Mouse (Mus musculus) stomach, embryonic 16.5 days (tissue): ENCODE measurements around the gene Thada. TPM values are rescaled to one million over a fixed set of nuclear protein-coding genes. Genes with fewer than 3 reads are reported as not detected.

Experiments
- ATAC-seq: fragments of 200-750 bp; cut with Nextera tagmentation; 2 replicates; pipeline ENCODE4 v1.8.0; 2017; ENCODE audit warnings: moderate number of reproducible peaks, moderate TSS enrichment; ENCODE audit not compliant: insufficient read depth, low FRiP score
- H3K27ac ChIP-seq: fragments of 300-500 bp; sonication (generic); 2 replicates; pipeline ENCODE4 v1.5.1; 2014; ENCODE audit warnings: low read length
- H3K27me3 ChIP-seq: fragments of 300-500 bp; sonication (generic); 2 replicates; pipeline ENCODE4 v1.6.1; 2014; ENCODE audit warnings: low read length, control low read depth, mixed read lengths; ENCODE audit not compliant: control insufficient read depth, insufficient read depth
- H3K36me3 ChIP-seq: fragments of 300-500 bp; sonication (generic); 2 replicates; pipeline ENCODE4 v1.6.1; 2014; ENCODE audit warnings: low read length; ENCODE audit not compliant: control insufficient read depth, insufficient read depth
- H3K4me1 ChIP-seq: fragments of 300-500 bp; sonication (generic); 2 replicates; pipeline ENCODE4 v1.6.1; 2014; ENCODE audit warnings: low read length, control low read depth, mixed read lengths; ENCODE audit not compliant: control insufficient read depth, insufficient read depth
- H3K4me2 ChIP-seq: fragments of 300-500 bp; sonication (generic); 2 replicates; pipeline ENCODE4 v1.6.1; 2014; ENCODE audit warnings: low read depth, low read length, mixed read lengths
- H3K4me3 ChIP-seq: fragments of 300-500 bp; sonication (generic); replicated peaks from 2 replicates; pipeline ENCODE4 v1.5.1; 2014; ENCODE audit warnings: mild to moderate bottlenecking, low read length
- H3K9ac ChIP-seq: fragments of 300-500 bp; sonication (generic); 2 replicates; pipeline ENCODE4 v1.6.1; 2014; ENCODE audit warnings: low read length
- H3K9me3 ChIP-seq: fragments of 300-500 bp; sonication (generic); replicated peaks from 2 replicates; pipeline ENCODE4 v1.6.1; 2016; ENCODE audit warnings: low read length, control low read depth; ENCODE audit not compliant: control insufficient read depth
- WGBS: fragments of 180-500 bp; shearing (Covaris S2); extraction: QIAGEN DNeasy Blood & Tissue Kit; methylation state at CpG from one replicate; pipeline ENCODE4 v1.1.7; 2014; 5-methylcytosine and 5-hydroxymethylcytosine counted together
- polyA plus RNA-seq: library from polyadenylated mRNA; unstranded; fragments of >200 nt; fragmentation: Nextera tagmentation; extraction: Ambion mirVana; gene quantifications from 2 replicates; pipeline ENCODE4 v1.2.1, GENCODE M21; 2015

Gene Thada
- polyA plus RNA-seq, 1 experiment from 2014 or later, result 7.4 TPM

DNA sequence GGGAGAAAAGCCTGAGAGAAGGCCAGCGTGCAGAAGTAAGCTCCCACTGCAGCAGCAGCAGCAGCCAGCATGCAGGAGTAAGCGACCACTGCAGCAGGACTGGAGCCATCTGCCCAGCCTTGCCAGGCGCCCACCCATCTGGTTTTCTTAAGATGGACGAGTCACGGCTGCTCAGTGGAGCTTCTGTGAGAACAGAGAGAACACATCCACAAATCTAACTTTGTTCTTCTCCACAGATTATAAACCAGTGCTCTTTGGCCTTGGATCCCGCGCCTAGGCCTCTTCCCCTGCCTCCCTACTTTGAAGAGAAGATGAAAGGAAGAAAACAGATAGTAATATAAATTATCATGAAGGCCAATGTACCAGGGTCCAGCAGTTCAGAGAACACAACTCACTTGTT is 106.2 kb downstream of the Thada start:
- H3K4me1 ChIP-seq, result peaks cover 16% of the 10 kb centered on the region
- no peak overlapping the region for H3K27ac ChIP-seq
- ATAC-seq, result no peak
- no peaks in the 10 kb centered on the region for H3K27me3 ChIP-seq
- H3K4me2 ChIP-seq, result no peak overlapping the region
- no peaks in the 10 kb centered on the region for H3K9me3 ChIP-seq
- 64% methylated on average over 7 of the region's 7 CpGs for WGBS
- no peaks in the 10 kb centered on the region for H3K36me3 ChIP-seq
- no peak overlapping the region for H3K9ac ChIP-seq
- H3K4me3 ChIP-seq, result no peak overlapping the region

- Histone ChIP-seq H3K4me3 (no peak overlapping the region), H3K4me1 (peaks cover 10% of the 10 kb centered on the region), H3K27ac (no peak overlapping the region), H3K4me2 (no peak overlapping the region), H3K36me3 (no peaks in the 10 kb centered on the region), H3K9ac (no peak overlapping the region), H3K9me3 (no peaks in the 10 kb centered on the region), H3K27me3 (no peaks in the 10 kb centered on the region)
- no peak for ATAC-seq
- 90% methylated on average over 10 of the region's 10 CpGs for WGBS
Observed at GRCm38 (mm10) chr17:84358951-84359644, 106.9 kb downstream of the Thada start.

- ATAC-seq, result no peak
- Histone ChIP-seq H3K4me2 (no peak overlapping the region), H3K36me3 (no peaks in the 10 kb centered on the region), H3K9ac (no peak overlapping the region), H3K27me3 (no peaks in the 10 kb centered on the region), H3K9me3 (no peaks in the 10 kb centered on the region), H3K4me3 (no peak overlapping the region), H3K4me1 (peaks cover 5% of the 10 kb centered on the region), H3K27ac (no peak overlapping the region)
- 88% methylated on average over 8 of the region's 8 CpGs for WGBS
Observed at GRCm38 (mm10) chr17:84357776-84358175, 108.2 kb downstream of the Thada start.

GRCm38 (mm10) chr17:84356056-84356887 is 109.7 kb downstream of the Thada start:
- no peaks in the 10 kb centered on the region for H3K27me3 ChIP-seq
- peaks cover 5% of the 10 kb centered on the region for H3K4me1 ChIP-seq
- no peaks in the 10 kb centered on the region for H3K9me3 ChIP-seq
- no peak overlapping the region for H3K27ac ChIP-seq
- no peak overlapping the region for H3K4me3 ChIP-seq
- ATAC-seq, result no peak
- no peak overlapping the region for H3K4me2 ChIP-seq
- no peak overlapping the region for H3K9ac ChIP-seq
- H3K36me3 ChIP-seq, result no peaks in the 10 kb centered on the region
- 83% methylated on average over 8 of the region's 8 CpGs for WGBS

GRCm38 (mm10) chr17:84355006-84355405 is 111.0 kb downstream of the Thada start:
- Histone ChIP-seq H3K4me2 (no peak overlapping the region), H3K27ac (0 out of 2 replicates have a peak overlapping the region, but pooled peaks have one; percentile 26), H3K4me3 (no peak overlapping the region), H3K9me3 (no peaks in the 10 kb centered on the region), H3K4me1 (peaks cover 5% of the 10 kb centered on the region), H3K36me3 (no peaks in the 10 kb centered on the region), H3K27me3 (no peaks in the 10 kb centered on the region), H3K9ac (no peak overlapping the region)
- ATAC-seq, result no peak
- 92% methylated on average over 3 of the region's 3 CpGs for WGBS

- Histone ChIP-seq H3K9ac (no peak overlapping the region), H3K9me3 (no peaks in the 10 kb centered on the region), H3K4me3 (no peak overlapping the region), H3K27me3 (no peaks in the 10 kb centered on the region), H3K27ac (peak overlapping the region; percentile 85), H3K4me2 (no peak overlapping the region), H3K36me3 (no peaks in the 10 kb centered on the region), H3K4me1 (peaks cover 5% of the 10 kb centered on the region)
- WGBS, result 76% methylated on average over 5 of the region's 5 CpGs
- ATAC-seq, result no peak
Observed at GRCm38 (mm10) chr17:84353902-84354311, 112.1 kb downstream of the Thada start.

GRCm38 (mm10) chr17:84353224-84353901 is 112.6 kb downstream of the Thada start:
- Histone ChIP-seq H3K27me3 (no peaks in the 10 kb centered on the region), H3K4me1 (peaks cover 5% of the 10 kb centered on the region), H3K9me3 (no peaks in the 10 kb centered on the region), H3K4me3 (no peak overlapping the region), H3K27ac (peak overlapping the region; percentile 85), H3K9ac (no peak overlapping the region), H3K36me3 (no peaks in the 10 kb centered on the region), H3K4me2 (no peak overlapping the region)
- WGBS, result 72% methylated on average over 3 of the region's 3 CpGs
- no peak for ATAC-seq

DNA sequence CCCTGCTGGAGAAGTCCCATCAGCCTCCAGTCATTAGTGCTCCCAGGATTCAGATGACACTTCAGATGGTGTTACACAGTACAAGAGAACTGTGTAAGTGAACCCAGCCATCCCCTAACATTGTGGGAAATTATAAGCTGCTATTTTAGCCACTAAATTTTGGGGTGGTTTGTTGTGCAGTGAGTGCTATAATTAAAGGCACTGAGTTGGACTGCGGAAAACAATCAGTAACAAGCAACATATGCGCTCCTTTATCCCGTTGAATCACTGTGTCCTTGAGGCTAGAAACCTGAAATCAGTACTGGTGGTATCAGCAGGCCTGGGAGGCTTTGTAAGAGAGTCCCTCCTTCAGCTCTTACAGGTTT is 113.2 kb downstream of the Thada start:
- H3K36me3 ChIP-seq, result no peaks in the 10 kb centered on the region
- peaks cover 5% of the 10 kb centered on the region for H3K4me1 ChIP-seq
- no peak for ATAC-seq
- no peaks in the 10 kb centered on the region for H3K27me3 ChIP-seq
- peak overlapping the region; percentile 52 for H3K27ac ChIP-seq
- no peak overlapping the region for H3K9ac ChIP-seq
- WGBS, result 83% methylated on average over 3 of the region's 3 CpGs
- no peak overlapping the region for H3K4me2 ChIP-seq
- H3K9me3 ChIP-seq, result no peaks in the 10 kb centered on the region
- no peak overlapping the region for H3K4me3 ChIP-seq
